Mouse (Mus musculus) lung, adult 2 months (tissue): ENCODE data around the gene Mrps7.

Experiments
- CTCF ChIP-seq: fragments of 200-500 bp; IDR thresholded peaks from 2 replicates; pipeline ENCODE4 v1.5.1; 2011; ENCODE audit warnings: mild to moderate bottlenecking, low read length, control low read depth; ENCODE audit not compliant: insufficient read depth
- POLR2A ChIP-seq: fragments of 200-500 bp; IDR thresholded peaks from 2 replicates; pipeline ENCODE4 v1.6.1; 2011; ENCODE audit warnings: low read depth, mild to moderate bottlenecking, control low read depth, low read length, borderline replicate concordance; ENCODE audit errors: extremely low read depth

GRCm38 (mm10) chr11:115587984-115588383 is 15.7 kb upstream of the Mrps7 start:
- TF ChIP-seq POLR2A (no peak), CTCF (no peak)
